Mouse (Mus musculus) NIH3T3 (cell line): ENCODE data around the gene Krtap4-7.
A peak's percentile ranks its signal among the peaks of the same experiment; 100 is the strongest.
"Not testable (repeated sequence)": the region's sequence is repeated elsewhere in the genome, so short reads cannot be mapped to it uniquely, and the experiment has no call there.

Experiments used
- DNase-seq: peaks from one replicate; pipeline ENCODE4 v3.0.0-alpha.2; 2012; ENCODE audit warnings: low read depth

The Krtap4-7 gene

DNA sequence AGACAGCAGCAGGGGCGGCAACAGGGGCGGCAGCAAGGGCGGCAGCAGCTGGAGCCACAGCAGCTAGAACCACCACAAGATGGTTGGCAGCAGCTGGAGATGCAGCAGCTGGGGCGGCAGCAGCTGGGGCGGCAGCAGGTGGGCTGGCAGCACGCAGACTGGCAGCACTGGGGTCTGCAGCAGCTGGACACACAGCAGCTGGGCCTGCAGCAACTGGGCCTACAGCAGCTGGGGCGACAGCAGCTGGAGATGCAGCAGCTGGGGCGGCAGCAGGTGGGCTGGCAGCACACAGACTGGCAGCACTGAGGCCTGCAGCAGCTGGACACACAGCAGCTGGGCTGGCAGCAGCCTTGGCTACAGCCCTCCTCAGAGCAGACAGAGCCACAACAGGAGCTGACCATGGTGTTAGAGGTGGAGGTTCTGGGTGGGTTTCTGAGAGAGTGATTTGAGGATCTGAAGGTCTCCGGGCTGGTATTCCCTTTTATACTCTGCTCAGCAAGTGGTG lies at the start of gene Krtap4-7:
Gene Krtap4-7 (minus strand): TSS at position 455 of the 505 bp plus-strand sequence.
- DNase-seq: not testable (repeated sequence)

DNA sequence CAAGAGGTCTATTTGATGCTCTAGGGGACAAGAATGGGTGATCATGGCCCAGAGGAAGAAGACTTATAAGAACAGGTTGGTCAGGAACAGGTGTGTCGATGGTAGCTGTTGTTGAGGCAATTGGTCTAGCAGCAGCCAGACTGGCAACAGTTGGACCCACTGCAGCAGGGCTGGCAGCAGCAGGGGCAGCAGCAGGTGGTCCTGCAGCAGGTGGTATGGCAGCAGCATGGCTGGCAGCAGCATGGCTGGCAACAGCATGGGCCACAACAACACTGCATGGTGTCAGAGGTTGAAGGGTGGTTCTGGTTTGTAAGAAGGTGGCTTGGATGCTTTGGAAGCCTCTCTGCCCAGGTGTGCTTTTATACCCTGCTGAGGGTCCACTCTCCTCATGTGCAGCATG lies 46.6 kb upstream of the Krtap4-7 start, which contains the start of gene Gm14190:
Gene Gm14190 (minus strand): TSS at position 278 of the 400 bp plus-strand sequence.
- no peak for DNase-seq

DNA sequence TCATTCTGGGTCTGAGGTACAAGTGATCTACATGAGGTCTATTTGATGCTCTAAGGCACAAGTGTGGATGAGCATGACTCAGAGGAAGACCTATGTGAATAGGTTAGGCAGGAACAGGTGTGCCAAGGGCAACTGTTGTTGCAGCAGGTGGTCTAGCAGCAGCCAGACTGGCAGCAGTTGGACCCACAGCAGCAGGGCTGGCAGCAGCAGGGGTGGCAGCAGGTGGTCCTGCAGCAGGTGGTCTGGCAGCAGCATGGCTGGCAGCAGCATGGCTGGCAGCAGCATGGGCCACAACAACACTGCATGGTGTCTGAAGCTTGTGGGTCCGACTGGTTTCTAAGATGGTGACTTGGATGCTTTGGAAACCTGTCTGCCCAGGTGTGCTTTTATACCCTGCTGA lies 41.3 kb upstream of the Krtap4-7 start:
- not testable (repeated sequence) for DNase-seq

DNA sequence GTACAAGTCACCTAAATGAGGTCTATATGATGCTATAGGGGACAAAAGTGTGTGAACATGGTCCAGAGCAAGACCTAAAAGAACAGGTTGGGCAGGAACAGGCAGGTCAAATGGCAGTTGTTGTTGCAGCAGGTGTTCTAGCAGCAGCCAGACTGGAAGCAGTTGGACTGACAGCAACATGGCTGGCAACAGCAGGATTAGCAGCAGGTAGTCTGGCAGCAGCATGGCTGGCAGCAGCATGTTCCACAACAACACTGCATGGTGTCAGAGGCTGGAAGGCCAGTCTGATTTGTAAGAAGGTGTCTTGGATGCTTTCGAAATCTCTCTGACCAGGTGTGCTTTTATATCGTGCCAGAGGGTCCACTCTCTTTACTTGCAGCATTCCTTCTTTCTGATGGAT lies 39.6 kb upstream of the Krtap4-7 start:
- no peak for DNase-seq

DNA sequence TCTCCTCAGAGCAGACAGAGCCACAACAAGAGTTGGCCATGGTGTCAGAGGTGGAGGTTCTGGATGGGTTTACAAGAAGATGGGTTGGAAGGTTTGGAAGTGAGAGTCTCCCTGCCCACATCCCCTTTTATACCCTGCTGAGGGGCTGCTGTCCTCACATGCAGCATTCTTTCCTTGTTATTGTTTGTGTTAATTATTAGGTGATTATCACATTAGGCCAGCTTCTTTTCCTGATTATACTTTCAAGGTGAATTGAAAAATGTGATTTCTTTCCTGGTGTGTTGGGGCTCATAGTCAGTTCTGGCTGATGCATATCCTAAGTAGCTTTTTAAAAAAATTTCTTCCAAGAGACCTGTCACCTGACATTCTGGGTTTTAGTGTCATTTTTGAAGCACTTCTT lies 22.0 kb upstream of the Krtap4-7 start, which contains the start of gene Krtap4-6:
Gene Krtap4-6 (minus strand): TSS at position 101 of the 400 bp plus-strand sequence.
- DNase-seq: no peak

DNA sequence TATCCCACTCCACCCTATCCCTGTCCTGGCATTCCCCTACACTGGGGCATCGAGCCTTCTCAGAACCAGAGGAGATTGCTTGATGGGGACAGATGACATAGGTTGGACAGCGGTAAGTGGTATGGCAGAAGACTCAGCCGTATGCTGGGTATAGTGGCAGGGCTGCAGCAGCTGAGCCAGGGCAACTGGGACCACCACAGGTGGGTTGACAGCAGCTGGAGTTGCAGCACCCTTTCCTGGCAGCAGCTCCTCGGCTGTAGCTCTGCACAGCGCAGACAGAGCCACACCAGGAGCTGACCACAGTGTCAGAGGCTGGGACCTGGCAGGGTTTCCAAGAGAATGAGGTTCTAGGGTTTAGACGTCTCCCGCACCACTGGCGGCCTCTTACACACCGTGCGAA lies 18.9 kb upstream of the Krtap4-7 start:
- DNase-seq: no peak

DNA sequence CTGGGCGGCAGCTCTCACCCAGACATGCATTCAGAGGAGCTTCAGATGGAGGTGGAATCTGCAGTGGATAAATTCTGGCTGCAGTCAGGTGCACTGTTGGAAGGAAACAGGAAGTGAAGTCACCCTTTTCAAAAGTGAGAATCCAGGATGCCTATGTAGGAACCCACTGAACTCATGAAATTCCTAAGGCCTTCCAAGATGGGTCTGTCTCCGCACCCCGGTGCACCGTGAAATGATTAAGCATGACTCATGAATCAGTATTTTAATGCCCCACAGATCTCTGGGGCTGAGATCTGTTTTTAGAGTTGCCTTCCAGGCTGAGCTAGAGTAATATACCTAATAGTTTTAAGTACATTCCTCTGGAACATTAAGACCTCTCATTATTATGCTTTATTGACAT lies 15.4 kb upstream of the Krtap4-7 start:
- peak; percentile 72 for DNase-seq

DNA sequence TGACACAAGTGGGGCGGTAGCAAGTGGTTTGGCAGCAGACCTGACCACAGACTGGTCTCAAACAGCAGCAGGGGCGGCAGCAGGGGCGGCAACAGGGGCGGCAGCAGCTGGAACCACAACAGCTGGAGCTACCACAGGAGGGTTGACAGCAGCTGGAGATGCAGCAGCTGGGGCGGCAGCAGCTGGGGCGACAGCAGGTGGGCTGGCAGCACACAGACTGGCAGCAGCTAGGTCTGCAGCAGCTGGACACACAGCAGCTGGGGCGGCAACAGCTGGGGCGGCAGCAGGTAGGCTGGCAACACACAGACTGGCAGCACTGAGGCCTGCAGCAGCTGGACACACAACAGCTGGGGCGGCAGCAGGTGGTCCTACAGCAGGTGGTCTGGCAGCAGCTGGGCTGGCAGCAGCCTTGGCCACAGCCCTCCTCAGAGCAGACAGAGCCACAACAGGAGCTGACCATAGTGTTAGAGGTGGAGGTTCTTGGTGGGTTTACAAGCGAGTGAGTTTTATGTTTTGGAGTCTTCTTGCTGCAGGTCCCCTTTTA lies 14.7 kb upstream of the Krtap4-7 start, which contains the start of gene Gm11563:
Gene Gm11563 (minus strand): TSS at position 494 of the 544 bp plus-strand sequence.
- DNase-seq: not testable (repeated sequence)

DNA sequence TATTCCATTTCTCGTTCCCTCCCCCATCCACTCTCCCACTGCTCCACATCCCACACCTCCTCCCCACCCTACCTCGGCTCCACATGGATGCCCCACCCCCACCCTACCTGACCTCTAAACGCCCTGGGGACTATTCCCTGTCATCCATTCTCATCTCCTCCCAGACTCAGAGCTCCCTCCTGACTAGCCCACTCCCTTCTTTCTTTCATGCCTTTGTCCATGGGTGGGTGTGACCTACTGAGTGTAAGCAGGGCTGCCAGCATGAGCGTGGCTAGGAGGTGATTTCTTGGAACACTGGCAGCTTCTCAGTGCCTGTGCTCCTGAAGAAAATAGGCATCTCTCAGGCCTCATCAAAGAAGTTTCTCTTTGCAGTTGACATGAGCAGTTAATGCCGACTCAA lies 13.2 kb upstream of the Krtap4-7 start:
- DNase-seq: no peak

DNA sequence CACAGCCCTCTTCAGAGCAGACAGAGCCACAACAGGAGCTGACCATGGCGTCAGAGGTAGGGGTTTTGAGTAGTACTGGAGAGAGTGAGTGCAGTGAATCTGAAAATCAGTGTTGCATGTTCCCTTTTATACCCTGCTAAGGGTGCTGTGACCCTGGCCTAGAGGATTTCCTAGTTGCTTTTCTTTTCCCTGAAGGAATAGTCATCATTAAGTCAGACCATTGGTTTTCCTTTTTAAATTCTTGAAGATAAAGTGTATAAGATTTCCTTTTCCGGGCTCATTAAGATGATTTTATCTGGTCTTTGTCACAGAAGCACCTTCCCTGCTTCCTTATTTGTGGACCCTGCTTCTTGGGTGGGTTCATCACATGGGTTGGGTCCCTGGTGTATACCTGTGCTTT lies 6.2 kb upstream of the Krtap4-7 start, which contains the start of gene Gm11555:
Gene Gm11555 (minus strand): TSS at position 101 of the 400 bp plus-strand sequence.
- no peak for DNase-seq

DNA sequence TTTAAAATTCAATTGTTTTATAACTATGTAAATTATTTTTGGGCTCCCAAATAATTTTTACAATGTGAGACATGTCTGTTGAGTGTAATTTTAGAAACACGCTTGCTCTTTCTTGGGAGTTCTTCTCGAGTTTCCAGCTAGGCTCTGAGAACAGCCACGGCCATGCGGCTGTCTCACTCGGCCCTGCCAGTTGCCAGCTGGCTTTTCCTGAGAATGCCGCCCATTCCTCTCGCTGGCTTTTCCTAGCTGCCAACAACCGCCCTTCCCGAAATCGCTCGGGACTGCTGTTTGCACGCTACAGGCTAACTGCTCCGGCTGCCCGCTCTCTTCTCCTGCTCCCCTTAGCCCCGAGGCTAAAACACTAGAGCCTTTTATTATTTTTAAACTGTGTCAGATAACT lies 2.6 kb upstream of the Krtap4-7 start:
- no peak for DNase-seq

DNA sequence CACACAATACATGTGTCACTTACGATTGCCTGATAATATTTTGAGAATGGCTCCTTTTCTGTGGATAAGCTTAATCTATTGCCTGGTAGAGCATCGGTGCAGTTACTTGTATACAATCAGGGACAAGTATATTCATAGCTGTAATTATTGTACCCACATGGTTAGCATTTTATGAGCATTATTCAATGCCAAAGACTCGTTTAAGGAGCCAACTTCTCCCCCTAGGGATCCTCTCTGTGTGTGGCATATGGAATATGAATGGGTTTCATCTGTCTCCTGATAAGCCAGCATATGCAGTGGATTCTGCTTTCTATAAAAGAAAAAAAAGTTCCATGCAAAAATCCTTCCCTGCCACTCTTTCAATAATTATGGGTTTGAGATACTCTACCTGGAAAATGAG lies 462 bp upstream of the Krtap4-7 start:
- peak; percentile 40 for DNase-seq

DNA sequence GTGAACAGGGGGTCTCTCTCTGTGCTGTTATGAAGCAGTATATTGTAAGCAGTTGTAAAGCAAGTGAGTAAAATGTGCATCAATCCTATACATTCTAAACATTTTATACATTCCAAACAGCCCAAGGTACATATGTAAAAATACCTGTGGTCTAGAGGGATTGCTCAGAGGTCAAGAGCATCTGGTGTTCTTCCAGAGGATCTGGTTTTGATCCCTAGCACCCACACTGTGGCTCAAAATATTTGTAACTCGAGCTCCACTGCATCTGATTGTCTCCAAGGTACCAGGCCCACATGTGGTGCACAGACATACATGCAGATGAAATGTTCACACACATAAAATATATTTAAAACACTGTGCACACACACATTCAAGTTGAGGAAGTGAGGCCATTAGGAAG lies 3.0 kb downstream of the Krtap4-7 start:
- peak; percentile 75 for DNase-seq

DNA sequence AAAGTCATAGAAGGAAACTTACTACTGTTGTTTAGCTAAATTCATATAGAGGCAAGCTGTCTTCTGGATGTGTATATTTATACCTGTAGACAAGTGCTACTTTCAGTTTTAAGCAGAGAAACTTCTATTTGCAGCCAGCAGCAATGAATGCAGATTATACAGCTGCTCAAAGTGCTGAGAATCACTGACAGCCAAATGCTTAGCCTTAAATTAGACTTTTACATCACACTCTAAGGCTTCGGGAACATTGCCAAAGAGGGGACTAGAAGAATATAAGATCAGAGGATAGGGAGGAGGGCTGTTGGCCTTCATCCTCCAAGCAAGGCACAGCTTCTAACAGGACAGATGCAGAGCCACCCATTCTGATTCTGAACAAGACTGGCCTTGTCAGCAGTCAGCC lies 6.8 kb downstream of the Krtap4-7 start:
- DNase-seq: peak; percentile 15

DNA sequence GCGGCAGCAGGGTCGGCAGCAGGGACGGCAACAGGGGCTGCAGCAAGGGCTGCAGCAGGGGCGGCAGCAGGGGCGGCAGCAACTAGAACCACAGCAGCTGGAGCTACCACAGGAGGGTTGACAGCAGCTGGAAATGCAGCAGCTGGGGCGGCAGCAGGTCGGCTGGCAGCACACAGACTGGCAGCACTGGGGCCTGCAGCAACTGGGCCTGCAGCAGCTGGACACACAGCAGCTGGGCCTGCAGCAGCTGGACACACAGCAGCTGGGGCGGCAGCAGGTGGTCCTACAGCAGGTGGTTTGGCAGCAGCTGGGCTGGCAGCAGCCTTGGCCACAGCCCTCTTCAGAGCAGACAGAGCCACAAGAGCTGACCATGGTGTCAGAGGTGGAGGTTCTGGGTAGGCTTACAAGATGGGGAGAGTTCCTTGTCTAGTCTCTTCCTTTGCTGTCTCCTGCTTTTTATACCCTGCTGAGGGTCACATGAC lies 9.2 kb downstream of the Krtap4-7 start, which contains the start of gene Krtap4-2:
Gene Krtap4-2 (minus strand): TSS at position 432 of the 482 bp plus-strand sequence.
- DNase-seq: no peak

DNA sequence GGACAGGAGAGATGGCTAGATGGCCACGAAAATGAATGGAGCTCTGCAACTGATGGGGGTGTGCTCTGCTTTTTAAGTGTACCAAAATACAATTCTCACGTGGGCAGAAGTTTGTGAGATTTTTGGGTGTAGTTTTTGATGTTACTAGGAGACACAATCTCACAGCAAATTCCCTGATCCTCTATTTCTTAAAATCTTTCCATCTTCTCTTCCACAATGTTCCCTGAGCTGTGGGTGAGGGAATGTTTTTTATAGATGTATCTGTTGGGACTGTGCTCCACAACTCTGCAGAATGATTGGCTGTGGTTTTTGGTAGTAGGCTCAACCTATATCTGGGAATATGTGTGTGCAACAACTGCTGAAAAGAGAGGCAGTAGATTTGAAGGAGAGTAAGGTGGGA lies 10.6 kb downstream of the Krtap4-7 start:
- no peak for DNase-seq

DNA sequence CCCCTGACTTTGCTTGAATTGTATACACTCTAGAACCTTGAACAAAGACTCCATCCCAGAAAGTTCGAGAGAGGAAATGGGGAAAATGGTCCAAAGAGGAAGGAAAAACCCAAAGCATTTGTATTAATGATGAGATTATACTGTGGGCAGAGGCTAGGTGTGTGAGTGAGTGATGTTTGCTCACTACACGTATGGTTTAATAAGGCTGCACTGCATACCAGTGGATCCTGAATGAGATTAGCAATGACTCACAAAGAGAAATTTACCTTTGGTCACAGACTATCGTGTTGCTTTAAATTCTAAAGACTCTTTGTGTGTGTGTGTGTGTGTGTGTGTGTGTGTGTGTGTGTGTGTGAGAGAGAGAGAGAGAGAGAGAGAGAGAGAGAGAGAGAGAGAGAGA lies 13.0 kb downstream of the Krtap4-7 start:
- DNase-seq: no peak

DNA sequence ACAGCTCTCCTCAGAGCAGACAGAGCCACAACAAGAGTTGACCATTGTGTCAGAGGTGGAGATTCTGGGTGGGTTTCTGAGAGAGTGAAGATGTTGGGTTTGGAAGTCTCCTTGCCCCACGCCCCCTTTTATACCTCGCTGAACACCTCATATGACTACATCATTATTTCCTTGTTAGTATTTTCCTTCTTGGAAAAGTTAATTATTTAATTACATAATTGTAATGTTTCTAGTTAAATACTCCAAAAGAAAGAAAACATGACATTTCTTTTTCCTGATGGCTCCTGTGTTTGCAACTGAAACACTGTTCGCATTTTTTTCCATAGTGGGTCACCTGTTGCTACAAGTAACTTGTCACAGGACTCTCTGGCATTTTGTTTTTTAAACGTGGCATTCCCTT lies 15.8 kb downstream of the Krtap4-7 start, which contains the start of gene Krtap4-1:
Gene Krtap4-1 (minus strand): TSS at position 101 of the 400 bp plus-strand sequence.
- DNase-seq: no peak

DNA sequence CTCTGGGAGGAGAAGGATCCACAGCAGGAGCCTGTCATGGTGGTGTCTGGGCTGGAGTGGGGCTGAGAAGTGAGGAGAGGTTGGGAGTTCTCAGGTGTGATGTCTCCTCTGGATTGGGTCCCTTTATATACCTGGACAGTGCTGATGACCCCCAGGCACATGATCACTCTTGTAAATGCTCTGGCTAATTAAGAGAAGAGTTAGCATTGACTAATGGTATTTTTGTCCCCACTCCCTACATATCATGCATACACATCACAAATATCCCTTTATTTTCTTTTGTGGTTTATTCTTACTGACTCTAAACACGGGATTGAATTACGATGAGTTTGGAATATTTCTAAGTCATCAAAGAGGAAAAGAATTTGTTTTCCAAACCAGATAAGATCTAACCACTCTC lies 23.6 kb downstream of the Krtap4-7 start, which contains the start of gene Gm11562:
Gene Gm11562 (minus strand): TSS at position 101 of the 400 bp plus-strand sequence.
- DNase-seq: no peak

DNA sequence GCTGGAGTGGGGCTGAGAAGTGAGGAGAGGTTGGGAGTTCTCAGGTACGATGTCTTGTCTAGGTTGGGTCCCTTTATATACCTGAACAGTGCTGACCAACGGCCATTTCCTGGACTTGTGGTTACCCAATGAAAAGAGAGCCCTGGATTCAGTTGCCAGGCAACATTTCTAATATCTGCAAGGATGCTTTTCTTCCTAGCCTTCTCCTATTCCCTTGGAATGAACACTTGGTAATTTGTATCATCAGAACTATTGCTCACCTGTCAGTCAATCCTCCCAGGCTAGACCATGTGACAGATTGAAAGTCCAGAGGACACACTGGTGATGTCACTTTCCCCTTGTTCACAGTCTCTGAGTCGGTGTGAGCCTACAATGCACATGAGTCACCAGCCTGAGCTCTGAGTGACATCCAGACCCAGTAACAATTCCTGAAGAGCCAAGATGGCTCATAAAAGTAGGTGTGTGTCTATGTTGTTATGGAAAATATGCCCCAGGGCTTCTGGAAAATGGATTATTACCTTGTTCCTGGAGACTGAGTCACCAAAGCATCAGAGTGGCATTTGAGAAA lies 29.0 kb downstream of the Krtap4-7 start, which contains the start of gene Krtap2-4:
Gene Krtap2-4 (minus strand): TSS at position 51 of the 568 bp plus-strand sequence.
- no peak for DNase-seq

DNA sequence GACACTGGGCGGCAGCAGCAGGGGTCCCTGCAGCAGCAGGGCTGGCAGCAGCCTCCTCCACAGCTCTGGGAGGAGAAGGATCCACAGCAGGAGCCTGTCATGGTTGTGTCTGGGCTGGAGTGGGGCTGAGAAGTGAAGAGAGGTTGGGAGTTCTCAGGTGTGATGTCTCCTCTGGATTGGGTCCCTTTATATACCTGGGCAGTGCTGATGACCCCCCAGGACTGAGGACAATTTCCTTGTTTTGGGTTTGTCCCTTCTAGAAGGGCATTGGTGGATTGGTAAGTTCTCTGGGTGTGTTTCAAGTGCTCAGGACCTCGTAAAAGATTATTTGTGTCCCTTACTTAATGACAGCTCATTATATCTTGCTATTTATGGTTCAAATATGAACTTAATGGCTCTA lies 33.8 kb downstream of the Krtap4-7 start, which contains the start of gene Gm11937:
Gene Gm11937 (minus strand): TSS at position 101 of the 400 bp plus-strand sequence.
- DNase-seq: not testable (repeated sequence)

DNA sequence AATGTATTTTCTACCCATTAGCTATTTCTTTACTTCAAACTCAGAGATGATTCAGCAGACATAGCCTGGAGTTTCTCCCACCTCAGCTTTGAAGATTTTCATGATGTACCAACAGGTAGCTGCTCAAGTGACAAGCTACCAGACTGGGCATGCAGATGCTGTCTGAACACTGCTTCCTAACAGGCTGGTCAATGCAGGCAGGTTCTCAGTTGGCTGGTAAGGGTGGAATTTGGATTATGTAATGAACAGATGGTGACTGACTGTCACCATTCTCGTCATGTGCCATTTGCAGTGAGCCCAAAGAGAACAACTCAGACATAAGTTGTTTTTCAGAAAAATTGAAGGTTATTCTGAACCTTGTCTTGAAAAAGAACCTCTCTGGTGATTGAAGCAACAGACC lies 34.8 kb downstream of the Krtap4-7 start:
- no peak for DNase-seq

DNA sequence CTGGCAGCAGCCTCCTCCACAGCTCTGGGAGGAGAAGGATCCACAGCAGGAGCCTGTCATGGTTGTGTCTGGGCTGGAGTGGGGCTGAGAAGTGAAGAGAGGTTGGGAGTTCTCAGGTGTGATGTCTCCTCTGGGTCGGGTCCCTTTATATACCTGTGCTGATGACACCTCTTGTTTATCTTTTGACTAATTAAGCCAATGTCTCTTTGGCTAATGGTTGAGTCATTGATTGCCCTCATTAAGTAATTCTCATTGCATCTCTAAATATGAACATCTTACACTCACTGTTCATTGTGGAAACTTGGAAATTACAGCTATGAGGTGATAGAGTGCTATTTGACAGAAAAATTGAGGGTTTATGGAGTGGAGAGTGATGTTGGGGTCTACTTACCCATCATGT lies 40.7 kb downstream of the Krtap4-7 start, which contains the start of gene Gm11938:
Gene Gm11938 (minus strand): TSS at position 101 of the 400 bp plus-strand sequence.
- not testable (repeated sequence) for DNase-seq
